Mouse (Mus musculus): Measurements from ENCODE around the gene Cltb. TPM values are rescaled to one million over a fixed set of nuclear protein-coding genes. Genes with fewer than 3 reads are reported as not detected.

Gene Cltb
- total RNA-seq (2023), result 40.4 TPM

DNA sequence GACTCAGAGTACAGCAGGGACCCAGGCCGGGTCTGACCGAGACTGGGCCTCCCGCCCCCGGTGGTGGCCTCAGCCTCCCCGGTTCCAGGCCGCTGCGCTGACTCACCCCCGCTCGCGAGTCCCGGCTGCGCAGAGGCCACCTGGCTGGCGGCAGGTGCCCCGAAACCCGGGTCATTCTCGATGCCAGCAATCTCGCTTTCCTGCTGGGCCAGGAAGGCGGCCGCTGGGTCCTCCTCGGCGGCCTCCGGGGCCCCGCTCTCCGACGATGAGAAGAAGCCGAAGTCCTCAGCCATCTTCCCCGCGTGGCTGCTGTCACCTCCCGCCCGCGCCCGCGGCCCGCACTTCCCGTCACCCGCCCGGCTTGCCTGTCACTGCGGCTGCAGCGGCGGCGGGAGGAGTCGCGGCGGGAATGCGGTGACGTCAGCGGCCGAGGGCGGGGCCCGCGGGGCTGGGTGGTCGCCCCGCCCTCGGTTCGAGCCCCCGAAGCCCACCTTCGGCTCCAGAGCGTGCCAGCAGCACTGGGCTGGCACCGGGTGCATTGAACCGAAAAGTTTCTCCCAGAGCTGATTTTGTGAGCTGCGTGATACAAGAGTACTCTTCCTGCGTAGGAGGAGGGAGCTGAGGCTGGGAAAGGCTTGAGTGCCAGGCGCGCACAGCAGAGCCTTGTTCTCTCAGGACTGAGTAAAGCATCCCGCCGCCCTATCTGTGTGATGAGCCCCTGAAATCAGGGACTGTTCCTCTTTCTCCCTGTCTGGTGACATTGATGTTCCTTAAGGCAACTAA is at the start of gene Cltb:
TSS of gene Cltb (minus strand) at position 373 of the 783 bp plus-strand sequence.

GRCm38 (mm10) chr13:54621155-54621932 is 10.2 kb upstream of the Cltb start, which contains the start of gene Faf2:
TSS of gene Faf2 (plus strand) at chr13:54621784.

GRCm38 (mm10) chr13:54589996-54590951 is 20.9 kb downstream of the Cltb start, which contains the start of the genes Nop16 and Higd2a:
TSS of gene Nop16 (minus strand) at chr13:54590090.
TSS of gene Higd2a (plus strand) at chr13:54590207.

DNA sequence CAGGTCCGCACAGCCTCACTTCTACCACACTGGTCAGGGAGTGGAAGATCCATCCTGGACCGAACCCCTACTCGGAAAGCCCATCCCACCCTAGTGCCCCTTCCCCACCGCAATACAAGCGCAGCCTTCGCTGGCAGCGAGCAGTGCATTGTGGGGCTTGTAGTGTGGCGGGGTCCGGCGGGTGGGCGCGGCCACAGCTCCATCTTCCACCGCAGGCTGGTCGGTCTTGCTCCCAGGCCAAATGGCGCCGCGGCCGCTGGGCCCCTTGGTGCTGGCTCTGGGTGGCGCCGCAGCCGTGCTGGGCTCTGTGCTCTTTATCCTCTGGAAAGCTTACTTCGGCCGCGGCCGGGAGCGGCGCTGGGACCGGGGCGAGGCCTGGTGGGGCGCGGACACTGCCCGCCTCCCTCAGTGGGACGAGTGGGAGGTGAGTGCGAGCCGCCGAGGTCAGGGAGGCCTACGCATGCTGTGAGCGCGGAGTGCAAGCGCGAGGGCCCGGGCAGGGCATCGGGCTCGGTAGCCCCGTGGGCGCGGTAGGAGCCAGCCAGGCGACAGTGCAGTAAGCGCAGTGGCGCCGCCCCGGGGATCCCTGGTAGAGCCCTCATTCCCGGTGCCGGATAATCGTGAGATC is 36.2 kb downstream of the Cltb start, which contains the start of gene Arl10:
TSS of gene Arl10 (plus strand) at position 162 of the 628 bp plus-strand sequence.

DNA sequence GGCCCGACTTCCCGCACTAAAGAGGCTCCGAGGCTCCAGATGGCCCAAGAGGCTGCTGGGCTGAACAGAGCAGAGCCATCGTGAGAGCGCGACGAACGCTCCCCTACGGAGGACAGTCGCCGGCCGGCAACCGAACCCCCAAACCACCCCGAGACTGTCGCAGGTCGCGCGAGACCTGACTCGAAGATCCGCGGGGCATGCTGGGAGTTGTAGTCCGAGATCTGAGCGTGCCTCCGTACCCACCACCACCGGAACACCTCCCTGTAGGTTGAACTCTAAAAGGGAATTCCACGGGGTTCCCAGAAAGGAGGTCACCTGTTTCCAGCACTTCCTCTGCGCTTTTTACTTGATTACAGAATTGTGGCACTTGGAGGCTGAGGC is 46.0 kb downstream of the Cltb start, which contains the start of gene 4833439L19Rik:
TSS of gene 4833439L19Rik (minus strand) at position 235 of the 381 bp plus-strand sequence.

Other genes starting within 250 kb of the Cltb start
- gene Cplx2, start 240.0 kb downstream of the Cltb start, total RNA-seq (2023), result 0.64 TPM
- gene Thoc3, start 142.5 kb downstream of the Cltb start, total RNA-seq (2023), result 28.2 TPM
- gene Simc1, start 107.6 kb downstream of the Cltb start, total RNA-seq (2023), result 45.0 TPM
- 31.2 TPM for gene 4833439L19Rik, start 45.9 kb downstream of the Cltb start, total RNA-seq (2023)
- gene Arl10, start 36.3 kb downstream of the Cltb start, total RNA-seq (2023), result 3.0 TPM
- gene Nop16, start 21.3 kb downstream of the Cltb start, total RNA-seq (2023), result 11.6 TPM
- 78.3 TPM for gene Higd2a, start 21.1 kb downstream of the Cltb start, total RNA-seq (2023)
- gene Faf2, start 10.4 kb upstream of the Cltb start, total RNA-seq (2023), result 54.7 TPM
- 228 TPM for gene Rnf44, start 82.6 kb upstream of the Cltb start, total RNA-seq (2023)
- gene Cdhr2, start 90.1 kb upstream of the Cltb start, total RNA-seq (2023), result not detected
- not detected for gene Gprin1, start 138.5 kb upstream of the Cltb start, total RNA-seq (2023)
- not detected for gene Sncb, start 155.3 kb upstream of the Cltb start, total RNA-seq (2023)
- gene Eif4e1b, start 172.7 kb upstream of the Cltb start, total RNA-seq (2023), result not detected
- 1.5 TPM for gene Tspan17, start 178.0 kb upstream of the Cltb start, total RNA-seq (2023)

Measured in CD4-positive naive resting alpha-beta T cell, adult 76 days (primary cell).